Mouse (Mus musculus): ENCODE results near the gene Hist1h3c. TPM values are rescaled to one million over a fixed set of nuclear protein-coding genes. Genes with fewer than 3 reads are reported as not detected.
"Not testable (repeated sequence)": the region's sequence is repeated elsewhere in the genome, so short reads cannot be mapped to it uniquely, and the experiment has no call there.

The Hist1h3c gene
- polyA plus RNA-seq, 1 experiment from 2014 or later = 8.4 TPM

GRCm38 (mm10) chr13:23752067-23752741, 6.8 kb upstream of the Hist1h3c start, which contains the start of gene Hist1h3b:
Gene Hist1h3b, plus strand, starts transcription at chr13:23752267.
- Histone ChIP-seq H3K4me2 (replicated peaks; ENCODE audit: low read depth, low read length) (peak within 1 kb of the TSS; percentile 53), H3K27ac (ENCODE audit: low read length) (peak within 1 kb of the TSS; percentile 96), H3K9ac (replicated peaks; ENCODE audit: low read depth, low read length) (peak within 1 kb of the TSS; percentile 45), H3K4me1 (ENCODE audit: control insufficient read depth, insufficient read depth, low read length) (peaks cover 18% of the 10 kb centered on the region), H3K4me3 (ENCODE audit: low read depth, low read length) (peak within 1 kb of the TSS; percentile 37)
- ATAC-seq (ENCODE audit: insufficient number of reproducible peaks, insufficient read depth, low FRiP score, low read depth) = peak; percentile 89
- not testable (repeated sequence) for H3K36me3 ChIP-seq (ENCODE audit: control insufficient read depth, insufficient read depth, low read length); H3K27me3 ChIP-seq (ENCODE audit: control insufficient read depth, insufficient read depth, low read length); H3K9me3 ChIP-seq (ENCODE audit: control insufficient read depth, low read depth, low read length)
- WGBS = under 1% methylated on average over 18 of the region's 47 CpGs

GRCm38 (mm10) chr13:23751478-23751956, 6.1 kb upstream of the Hist1h3c start:
- Histone ChIP-seq H3K27ac (ENCODE audit: low read length) (peak overlapping the region; percentile 96), H3K9me3 (ENCODE audit: control insufficient read depth, low read depth, low read length) (no peaks in the 10 kb centered on the region), H3K4me3 (ENCODE audit: low read depth, low read length) (peak overlapping the region; percentile 37), H3K4me1 (ENCODE audit: control insufficient read depth, insufficient read depth, low read length) (peaks cover 18% of the 10 kb centered on the region), H3K9ac (replicated peaks; ENCODE audit: low read depth, low read length) (peak overlapping the region; percentile 45), H3K27me3 (ENCODE audit: control insufficient read depth, insufficient read depth, low read length) (no peaks in the 10 kb centered on the region), H3K36me3 (ENCODE audit: control insufficient read depth, insufficient read depth, low read length) (no peaks in the 10 kb centered on the region), H3K4me2 (replicated peaks; ENCODE audit: low read depth, low read length) (peak overlapping the region; percentile 53)
- ATAC-seq (ENCODE audit: insufficient number of reproducible peaks, insufficient read depth, low FRiP score, low read depth) = no peak
- 2% methylated on average over 11 of the region's 11 CpGs for WGBS

GRCm38 (mm10) chr13:23750839-23751477, 5.6 kb upstream of the Hist1h3c start, which contains the start of gene Hist1h2ab:
Gene Hist1h2ab, plus strand, starts transcription at chr13:23751126.
- under 1% methylated on average over 27 of the region's 47 CpGs for WGBS
- not testable (repeated sequence) for H3K9me3 ChIP-seq (ENCODE audit: control insufficient read depth, low read depth, low read length); H3K36me3 ChIP-seq (ENCODE audit: control insufficient read depth, insufficient read depth, low read length); H3K27me3 ChIP-seq (ENCODE audit: control insufficient read depth, insufficient read depth, low read length)
- Histone ChIP-seq H3K27ac (ENCODE audit: low read length) (peak within 1 kb of the TSS; percentile 96), H3K9ac (replicated peaks; ENCODE audit: low read depth, low read length) (peak within 1 kb of the TSS; percentile 45), H3K4me1 (ENCODE audit: control insufficient read depth, insufficient read depth, low read length) (peaks cover 18% of the 10 kb centered on the region), H3K4me3 (ENCODE audit: low read depth, low read length) (peak within 1 kb of the TSS; percentile 37), H3K4me2 (replicated peaks; ENCODE audit: low read depth, low read length) (peak within 1 kb of the TSS; percentile 53)
- ATAC-seq (ENCODE audit: insufficient number of reproducible peaks, insufficient read depth, low FRiP score, low read depth) = peak; percentile 47

GRCm38 (mm10) chr13:23749563-23750121, 4.2 kb upstream of the Hist1h3c start:
- Histone ChIP-seq H3K4me3 (ENCODE audit: low read depth, low read length) (no peak overlapping the region), H3K9ac (replicated peaks; ENCODE audit: low read depth, low read length) (no peak overlapping the region), H3K4me1 (ENCODE audit: control insufficient read depth, insufficient read depth, low read length) (peaks cover 18% of the 10 kb centered on the region), H3K36me3 (ENCODE audit: control insufficient read depth, insufficient read depth, low read length) (no peaks in the 10 kb centered on the region), H3K27ac (ENCODE audit: low read length) (peak overlapping the region; percentile 83; the same call in 1 of the 2 replicates), H3K27me3 (ENCODE audit: control insufficient read depth, insufficient read depth, low read length) (no peaks in the 10 kb centered on the region), H3K9me3 (ENCODE audit: control insufficient read depth, low read depth, low read length) (no peaks in the 10 kb centered on the region), H3K4me2 (replicated peaks; ENCODE audit: low read depth, low read length) (no peak overlapping the region)
- no peak for ATAC-seq (ENCODE audit: insufficient number of reproducible peaks, insufficient read depth, low FRiP score, low read depth)
- 93% methylated on average over 5 of the region's 5 CpGs for WGBS

GRCm38 (mm10) chr13:23747892-23748288, 2.5 kb upstream of the Hist1h3c start:
- H3K27ac ChIP-seq (ENCODE audit: low read length) = peak overlapping the region; percentile 99
- H3K9me3 ChIP-seq (ENCODE audit: control insufficient read depth, low read depth, low read length) = no peaks in the 10 kb centered on the region
- peak overlapping the region; percentile 57 for H3K4me2 ChIP-seq (replicated peaks; ENCODE audit: low read depth, low read length)
- no peaks in the 10 kb centered on the region for H3K36me3 ChIP-seq (ENCODE audit: control insufficient read depth, insufficient read depth, low read length)
- H3K4me3 ChIP-seq (ENCODE audit: low read depth, low read length) = peak overlapping the region; percentile 35
- 5% methylated on average over 4 of the region's 4 CpGs for WGBS
- H3K9ac ChIP-seq (replicated peaks; ENCODE audit: low read depth, low read length) = peak overlapping the region; percentile 45
- H3K4me1 ChIP-seq (ENCODE audit: control insufficient read depth, insufficient read depth, low read length) = peaks cover 11% of the 10 kb centered on the region
- no peaks in the 10 kb centered on the region for H3K27me3 ChIP-seq (ENCODE audit: control insufficient read depth, insufficient read depth, low read length)
- no peak for ATAC-seq (ENCODE audit: insufficient number of reproducible peaks, insufficient read depth, low FRiP score, low read depth)

- ATAC-seq (ENCODE audit: insufficient number of reproducible peaks, insufficient read depth, low FRiP score, low read depth) = no peak
Measured at GRCm38 (mm10) chr13:23747081-23747891, 1.9 kb upstream of the Hist1h3c start.

GRCm38 (mm10) chr13:23746201-23747080, 1.0 kb upstream of the Hist1h3c start, which contains the start of gene Hist1h2bb:
Gene Hist1h2bb, plus strand, starts transcription at chr13:23746734.
- H3K4me1 ChIP-seq (ENCODE audit: control insufficient read depth, insufficient read depth, low read length); H3K27me3 ChIP-seq (ENCODE audit: control insufficient read depth, insufficient read depth, low read length); H3K9me3 ChIP-seq (ENCODE audit: control insufficient read depth, low read depth, low read length); H3K36me3 ChIP-seq (ENCODE audit: control insufficient read depth, insufficient read depth, low read length): not testable (repeated sequence)
- H3K4me2 ChIP-seq (replicated peaks; ENCODE audit: low read depth, low read length) = peak within 1 kb of the TSS; percentile 71
- H3K9ac ChIP-seq (replicated peaks; ENCODE audit: low read depth, low read length) = peak within 1 kb of the TSS; percentile 71
- ATAC-seq (ENCODE audit: insufficient number of reproducible peaks, insufficient read depth, low FRiP score, low read depth) = peak; percentile 92
- H3K4me3 ChIP-seq (ENCODE audit: low read depth, low read length) = peak within 1 kb of the TSS; percentile 35
- WGBS = under 1% methylated on average over 36 of the region's 58 CpGs
- peak within 1 kb of the TSS; percentile 99 for H3K27ac ChIP-seq (ENCODE audit: low read length)

More at GRCm38 (mm10) chr13:23747081-23747891, 1.9 kb upstream of the Hist1h3c start:
- Histone ChIP-seq H3K9ac (replicated peaks; ENCODE audit: low read depth, low read length) (peak overlapping the region; percentile 45), H3K36me3 (ENCODE audit: control insufficient read depth, insufficient read depth, low read length) (no peaks in the 10 kb centered on the region), H3K4me2 (replicated peaks; ENCODE audit: low read depth, low read length) (peak overlapping the region; percentile 57), H3K9me3 (ENCODE audit: control insufficient read depth, low read depth, low read length) (no peaks in the 10 kb centered on the region), H3K4me3 (ENCODE audit: low read depth, low read length) (peak overlapping the region; percentile 35), H3K27ac (ENCODE audit: low read length) (peak overlapping the region; percentile 99), H3K27me3 (ENCODE audit: control insufficient read depth, insufficient read depth, low read length) (no peaks in the 10 kb centered on the region), H3K4me1 (ENCODE audit: control insufficient read depth, insufficient read depth, low read length) (peaks cover 10% of the 10 kb centered on the region)
- WGBS = 3% methylated on average over 10 of the region's 13 CpGs
